Mouse (Mus musculus): ENCODE results near the gene Gm47791.

Gene Gm47791

DNA sequence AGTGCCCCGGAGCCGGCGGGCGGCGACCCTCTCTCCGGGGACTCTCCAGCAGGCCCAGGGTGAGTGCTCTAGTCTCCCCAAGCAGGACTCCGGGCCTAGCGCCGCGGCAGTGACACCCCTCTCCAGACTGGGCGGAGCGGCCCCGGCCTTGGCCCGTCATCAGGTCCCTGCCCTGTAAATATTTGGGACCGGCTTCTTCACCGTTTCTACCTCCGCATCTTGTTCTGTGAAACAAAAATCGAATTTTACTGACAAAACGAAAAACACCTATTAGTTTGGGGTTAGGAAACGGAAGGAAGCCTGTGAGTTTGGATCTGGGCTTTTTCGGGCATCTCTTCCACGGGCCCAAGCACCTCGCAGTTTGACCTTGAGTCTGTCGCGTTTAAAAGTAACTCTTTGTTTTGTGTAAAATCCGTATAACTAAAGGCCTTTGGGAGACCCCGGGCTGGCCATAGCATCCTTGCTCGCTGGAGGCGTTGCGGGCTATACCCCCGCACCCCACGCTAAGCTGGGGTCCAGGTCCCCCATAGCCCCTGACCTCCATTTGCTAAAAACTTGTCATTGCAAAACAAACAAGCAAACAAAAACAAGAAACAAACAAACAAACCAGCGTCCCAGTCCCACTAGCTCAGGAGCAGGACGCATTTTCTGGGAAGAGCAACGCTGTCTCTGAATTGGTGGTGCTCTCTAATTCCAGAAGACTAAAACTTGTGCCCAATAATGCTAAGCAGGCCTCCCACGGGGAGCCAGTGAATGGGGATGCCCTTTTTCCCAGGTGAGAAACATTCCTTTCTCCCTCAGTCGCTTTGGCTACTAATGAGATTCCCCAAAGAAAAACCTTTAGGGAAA lies 45.8 kb downstream of the Gm47791 start:
- peak; percentile 92 for DNase-seq (ENCODE audit: extremely low read depth, insufficient read length, low spot score)

DNA sequence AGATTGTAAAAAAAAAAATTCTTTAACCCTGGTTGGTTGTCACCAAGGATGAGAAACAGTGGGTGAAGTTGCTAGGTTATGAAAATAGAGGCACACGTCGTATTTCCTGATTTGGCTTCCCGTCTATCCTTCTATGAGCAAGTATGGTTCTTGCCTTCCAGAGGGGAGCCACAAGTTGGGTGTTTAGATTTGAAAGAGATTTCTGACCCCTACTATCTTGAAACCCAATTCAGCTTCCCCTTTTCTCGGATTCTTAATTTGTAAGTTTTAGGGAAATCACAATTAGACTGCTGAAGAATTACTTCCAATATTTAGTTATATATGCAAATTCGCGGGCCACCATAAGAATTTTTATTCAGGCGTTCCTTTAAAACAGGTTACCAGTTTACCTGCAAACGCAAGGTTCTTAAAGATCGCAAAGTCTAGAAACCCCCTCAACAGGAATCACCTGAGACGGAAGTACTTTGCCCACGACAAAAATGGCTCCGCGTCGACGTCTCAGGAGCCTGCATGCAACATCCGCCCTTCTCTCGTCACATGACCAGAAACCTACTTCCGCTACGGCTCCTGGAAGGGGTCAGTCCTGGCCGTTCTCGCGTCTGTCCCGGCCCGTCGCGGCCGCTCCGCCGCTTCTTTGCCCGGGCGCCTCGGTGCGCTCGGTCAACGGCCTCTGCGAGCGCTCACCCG lies 46.6 kb downstream of the Gm47791 start, which contains the start of gene Mff:
Gene Mff (plus strand): TSS at position 552 of the 687 bp plus-strand sequence.
- no peak for DNase-seq (ENCODE audit: extremely low read depth, insufficient read length, low spot score)
